ENCODE assay signal across 24 mouse cellular contexts in genomic region chr1:171372880-171373279, GRCm38 (mm10). TPM values are rescaled to one million over a fixed set of nuclear protein-coding genes. Genes with fewer than 3 reads are reported as not detected.
A peak's percentile ranks its signal among the peaks of the same experiment; 100 is the strongest.
DNase-seq lines count a peak whose midpoint lies in the region; ATAC-seq and TF ChIP-seq lines count a peak whose summit lies in the region.
"Had no signal": no experiment of that assay in that cellular context is flagged by ENCODE, and none has a peak within 500 bp of the region (broad histone marks: within the 10 kb centered on the region; RNA-seq: fewer than 3 reads in every experiment).

No protein-coding gene starts in this region.

- peaks cover 18% of the 10 kb centered on the region; the same call in 1 of the 2 replicates for H3K4me1 ChIP-seq in limb, embryonic 15.5 days
- H3K4me1 ChIP-seq in limb, embryonic 10.5 days, result peaks cover 27% of the 10 kb centered on the region
- peaks cover 24% of the 10 kb centered on the region for H3K4me1 ChIP-seq in ES-Bruce4 (ENCODE audit: control insufficient read depth, insufficient read depth, low read length)
- peaks cover 29% of the 10 kb centered on the region for H3K4me1 ChIP-seq in embryonic facial prominence, embryonic 13.5 days
- peaks cover 14% of the 10 kb centered on the region for H3K4me1 ChIP-seq in stomach, embryonic 15.5 days
- H3K4me1 ChIP-seq in neural tube, embryonic 15.5 days, result no peaks in the 10 kb centered on the region
- peaks cover 44% of the 10 kb centered on the region for H3K4me1 ChIP-seq in kidney, embryonic 15.5 days

- H3K9me3 ChIP-seq in limb, embryonic 15.5 days, result no peaks in the 10 kb centered on the region
- no peaks in the 10 kb centered on the region for H3K9me3 ChIP-seq in limb, embryonic 10.5 days (replicated peaks)
- no peaks in the 10 kb centered on the region for H3K9me3 ChIP-seq in ES-Bruce4 (replicated peaks; ENCODE audit: control insufficient read depth, insufficient read depth, low read length, poor library complexity, severe bottlenecking)
- no peaks in the 10 kb centered on the region for H3K9me3 ChIP-seq in embryonic facial prominence, embryonic 13.5 days
- no peaks in the 10 kb centered on the region for H3K9me3 ChIP-seq in stomach, embryonic 15.5 days
- H3K9me3 ChIP-seq in neural tube, embryonic 15.5 days (replicated peaks), result no peaks in the 10 kb centered on the region
- no peaks in the 10 kb centered on the region for H3K9me3 ChIP-seq in kidney, embryonic 15.5 days (replicated peaks)
- H3K9me3 ChIP-seq: embryonic facial prominence, embryonic 12.5 days; forebrain, embryonic 10.5 days; G1E; heart, embryonic 12.5 days; hindbrain, embryonic 10.5 days had no signal

- peak overlapping the region; percentile 43; the same call in 1 of the 2 replicates for H3K27ac ChIP-seq in limb, embryonic 15.5 days
- H3K27ac ChIP-seq in limb, embryonic 10.5 days, result no peak overlapping the region
- H3K27ac ChIP-seq in ES-Bruce4 (ENCODE audit: insufficient read depth, low read length), result no peak overlapping the region; the same call in 1 of the 2 replicates
- H3K27ac ChIP-seq in embryonic facial prominence, embryonic 13.5 days, result peak overlapping the region; percentile 69; the same call in 1 of the 2 replicates
- no peak overlapping the region for H3K27ac ChIP-seq in stomach, embryonic 15.5 days
- H3K27ac ChIP-seq in neural tube, embryonic 15.5 days (replicated peaks), result no peak overlapping the region
- no peak overlapping the region for H3K27ac ChIP-seq in kidney, embryonic 15.5 days
- H3K27ac ChIP-seq: embryonic facial prominence, embryonic 12.5 days; gastrocnemius, adult 2 months; hindbrain, embryonic 10.5 days; hindbrain, embryonic 14.5 days had no signal

- peaks cover 31% of the 10 kb centered on the region for H3K27me3 ChIP-seq in limb, embryonic 15.5 days
- H3K27me3 ChIP-seq in limb, embryonic 10.5 days (ENCODE audit: low read depth, poor library complexity, severe bottlenecking), result peaks cover 34% of the 10 kb centered on the region; the same call in 1 of the 2 replicates
- H3K27me3 ChIP-seq in ES-Bruce4 (ENCODE audit: control insufficient read depth, insufficient read depth, low read length, poor library complexity, severe bottlenecking), result no peaks in the 10 kb centered on the region
- no peaks in the 10 kb centered on the region; the same call in 1 of the 2 replicates for H3K27me3 ChIP-seq in embryonic facial prominence, embryonic 13.5 days
- H3K27me3 ChIP-seq in stomach, embryonic 15.5 days (replicated peaks), result no peaks in the 10 kb centered on the region
- H3K27me3 ChIP-seq in neural tube, embryonic 15.5 days (replicated peaks), result peaks cover 3% of the 10 kb centered on the region; the same call in 1 of the 2 replicates
- 0 out of 2 replicates have a peak, but pooled peaks cover 5% of the 10 kb centered on the region for H3K27me3 ChIP-seq in kidney, embryonic 15.5 days

- no peak for DNase-seq in limb, embryonic 10.5 days (ENCODE audit: low spot score)
- no peak for DNase-seq in adrenal gland, adult (ENCODE audit: inconsistent age in 2 of 2, low spot score in 1 of 2)
- DNase-seq: adrenal gland, adult 8-10 months; adrenal gland, postnatal 36 days; cerebellum, adult 2 months; cerebellum, postnatal 10 days; embryo, embryonic 11 days; gastrocnemius, adult 2 months; gastrocnemius, postnatal 25 days had no signal

- TF ChIP-seq CTCF in ES-Bruce4 (IDR thresholded peaks at IDR 0.05; ENCODE audit: low read depth, low read length), result no peak

- peak; percentile 81 for TF ChIP-seq EP300 in ES-Bruce4 (IDR thresholded peaks at IDR 0.05; ENCODE audit: insufficient read depth, low read depth, low read length)

- 54% methylated on average over 3 of the region's 3 CpGs for WGBS in limb, embryonic 15.5 days
- 51% methylated on average over 3 of the region's 3 CpGs for WGBS in limb, embryonic 10.5 days
- 28% methylated on average over 3 of the region's 3 CpGs for WGBS in embryonic facial prominence, embryonic 13.5 days
- 71% methylated on average over 3 of the region's 3 CpGs for WGBS in stomach, embryonic 15.5 days
- 66% methylated on average over 3 of the region's 3 CpGs for WGBS in neural tube, embryonic 15.5 days
- WGBS in kidney, embryonic 15.5 days, result 50% methylated on average over 3 of the region's 3 CpGs

- no peak overlapping the region for H3K9ac ChIP-seq in limb, embryonic 15.5 days
- H3K9ac ChIP-seq in ES-Bruce4 (ENCODE audit: low read depth, poor library complexity, severe bottlenecking), result no peak overlapping the region
- no peak overlapping the region for H3K9ac ChIP-seq in embryonic facial prominence, embryonic 13.5 days
- H3K9ac ChIP-seq in stomach, embryonic 15.5 days, result no peak overlapping the region
- no peak overlapping the region for H3K9ac ChIP-seq in neural tube, embryonic 15.5 days (replicated peaks)
- no peak overlapping the region for H3K9ac ChIP-seq in kidney, embryonic 15.5 days
- H3K9ac ChIP-seq: embryonic facial prominence, embryonic 12.5 days; heart, embryonic 12.5 days; hindbrain, embryonic 14.5 days had no signal

- peak overlapping the region; percentile 26; the same call in 1 of the 2 replicates for H3K4me3 ChIP-seq in limb, embryonic 15.5 days
- H3K4me3 ChIP-seq in limb, embryonic 10.5 days, result no peak overlapping the region
- no peak overlapping the region for H3K4me3 ChIP-seq in ES-Bruce4 (ENCODE audit: low read depth, low read length)
- H3K4me3 ChIP-seq in embryonic facial prominence, embryonic 13.5 days, result no peak overlapping the region; the same call in 1 of the 2 replicates
- no peak overlapping the region; the same call in 1 of the 2 replicates for H3K4me3 ChIP-seq in stomach, embryonic 15.5 days (replicated peaks)
- H3K4me3 ChIP-seq in neural tube, embryonic 15.5 days (replicated peaks), result no peak overlapping the region
- no peak overlapping the region for H3K4me3 ChIP-seq in kidney, embryonic 15.5 days (replicated peaks)
- H3K4me3 ChIP-seq: embryonic facial prominence, embryonic 12.5 days; erythroblast, embryonic 14.5 days; forebrain, embryonic 10.5 days; gastrocnemius, adult 2 months; heart, embryonic 12.5 days; hindbrain, embryonic 10.5 days had no signal

- no peaks in the 10 kb centered on the region for H3K36me3 ChIP-seq in limb, embryonic 15.5 days
- no peaks in the 10 kb centered on the region for H3K36me3 ChIP-seq in limb, embryonic 10.5 days
- no peaks in the 10 kb centered on the region for H3K36me3 ChIP-seq in ES-Bruce4 (ENCODE audit: control insufficient read depth, insufficient read depth, low read length, poor library complexity, severe bottlenecking)
- no peaks in the 10 kb centered on the region for H3K36me3 ChIP-seq in embryonic facial prominence, embryonic 13.5 days
- H3K36me3 ChIP-seq in stomach, embryonic 15.5 days, result no peaks in the 10 kb centered on the region
- H3K36me3 ChIP-seq in neural tube, embryonic 15.5 days, result no peaks in the 10 kb centered on the region
- H3K36me3 ChIP-seq in kidney, embryonic 15.5 days, result no peaks in the 10 kb centered on the region
- H3K36me3 ChIP-seq: embryonic facial prominence, embryonic 12.5 days; forebrain, embryonic 10.5 days; G1E; heart, embryonic 12.5 days; hindbrain, embryonic 10.5 days had no signal

- ATAC-seq in limb, embryonic 15.5 days (ENCODE audit: insufficient number of reproducible peaks, low FRiP score, low TSS enrichment, low read depth), result no peak
- ATAC-seq in embryonic facial prominence, embryonic 13.5 days (ENCODE audit: insufficient number of reproducible peaks, insufficient read depth, low FRiP score, low TSS enrichment, low read depth), result no peak
- ATAC-seq in stomach, embryonic 15.5 days (ENCODE audit: insufficient read depth, low FRiP score, low read depth), result no peak
- ATAC-seq in neural tube, embryonic 15.5 days (ENCODE audit: low FRiP score), result no peak
- no peak for ATAC-seq in kidney, embryonic 15.5 days (replicated peaks; ENCODE audit: low FRiP score)
- ATAC-seq: activated CD4-positive, CD25-positive, alpha-beta regulatory T cell, adult 4 months; forebrain, embryonic 14.5 days had no signal

- 0 out of 2 replicates have a peak overlapping the region, but pooled peaks have one; percentile 14 for H3K4me2 ChIP-seq in limb, embryonic 15.5 days
- peak overlapping the region; percentile 43 for H3K4me2 ChIP-seq in embryonic facial prominence, embryonic 13.5 days
- H3K4me2 ChIP-seq in stomach, embryonic 15.5 days, result peak overlapping the region; percentile 17; the same call in 1 of the 2 replicates
- no peak overlapping the region for H3K4me2 ChIP-seq in neural tube, embryonic 15.5 days
- H3K4me2 ChIP-seq in kidney, embryonic 15.5 days, result no peak overlapping the region
- H3K4me2 ChIP-seq: embryonic facial prominence, embryonic 12.5 days; hindbrain, embryonic 14.5 days had no signal

- TF ChIP-seq POLR2A in ES-Bruce4 (IDR thresholded peaks at IDR 0.05; ENCODE audit: insufficient read depth, low read length), result no peak

RNA-seq across cellular contexts. Expression of gene Nectin4, which starts 3.0 kb away (rescaled TPM):
- 56.3 and 61.5 TPM in 2 replicates for polyA plus RNA-seq in limb, embryonic 15.5 days (2015; fragmentation: Nextera tagmentation; extraction: Ambion mirVana)
- polyA plus RNA-seq in limb, embryonic 10.5 days (2016; fragmentation: Nextera tagmentation; extraction: Ambion mirVana), result 3.4 and 4.8 TPM in 2 replicates
- polyA plus RNA-seq in ES-Bruce4 (2011; ENCODE audit: insufficient read depth, insufficient read length, low read depth, missing spikeins), result 4.3 and 4.6 TPM in 2 replicates
- polyA plus RNA-seq in embryonic facial prominence, embryonic 13.5 days (2015; fragmentation: Nextera tagmentation; extraction: Ambion mirVana), result 19.0 and 21.6 TPM in 2 replicates
- 19.3 and 26.5 TPM in 2 replicates for polyA plus RNA-seq in stomach, embryonic 15.5 days (2015; fragmentation: Nextera tagmentation; extraction: Ambion mirVana)
- 3.7 and 5.6 TPM in 2 replicates for polyA plus RNA-seq in neural tube, embryonic 15.5 days (2015; fragmentation: Nextera tagmentation; extraction: Ambion mirVana)
- 3.0 and 3.5 TPM in 2 replicates for polyA plus RNA-seq in kidney, embryonic 15.5 days (2015; fragmentation: Nextera tagmentation; extraction: Ambion mirVana)
- polyA plus RNA-seq: erythroblast, embryonic 14.5 days had no signal

RNA-seq across cellular contexts. Expression of gene Klhdc9, which starts 12.3 kb away (rescaled TPM):
- 1.5 TPM in 2 replicates for polyA plus RNA-seq in limb, embryonic 15.5 days (2015; fragmentation: Nextera tagmentation; extraction: Ambion mirVana)
- polyA plus RNA-seq in limb, embryonic 10.5 days (2016; fragmentation: Nextera tagmentation; extraction: Ambion mirVana), result 1.6 and 2.4 TPM in 2 replicates
- 0.52 and 0.73 TPM in 2 replicates for polyA plus RNA-seq in ES-Bruce4 (2011; ENCODE audit: insufficient read depth, insufficient read length, low read depth, missing spikeins)
- 1.2 and 1.9 TPM in 2 replicates for polyA plus RNA-seq in embryonic facial prominence, embryonic 13.5 days (2015; fragmentation: Nextera tagmentation; extraction: Ambion mirVana)
- polyA plus RNA-seq in stomach, embryonic 15.5 days (2015; fragmentation: Nextera tagmentation; extraction: Ambion mirVana), result 1.0 and 1.8 TPM in 2 replicates
- 4.0 and 4.1 TPM in 2 replicates for polyA plus RNA-seq in neural tube, embryonic 15.5 days (2015; fragmentation: Nextera tagmentation; extraction: Ambion mirVana)
- 2.6 TPM in 2 replicates for polyA plus RNA-seq in kidney, embryonic 15.5 days (2015; fragmentation: Nextera tagmentation; extraction: Ambion mirVana)

RNA-seq across cellular contexts. Expression of gene Arhgap30, which starts 15.9 kb away (rescaled TPM):
- 2.9 and 3.2 TPM in 2 replicates for polyA plus RNA-seq in limb, embryonic 15.5 days (2015; fragmentation: Nextera tagmentation; extraction: Ambion mirVana)
- polyA plus RNA-seq in limb, embryonic 10.5 days (2016; fragmentation: Nextera tagmentation; extraction: Ambion mirVana), result 0.56 and 0.69 TPM in 2 replicates
- polyA plus RNA-seq in ES-Bruce4 (2011; ENCODE audit: insufficient read depth, insufficient read length, low read depth, missing spikeins), result 0.78 and 1.1 TPM in 2 replicates
- 1.1 and 1.3 TPM in 2 replicates for polyA plus RNA-seq in embryonic facial prominence, embryonic 13.5 days (2015; fragmentation: Nextera tagmentation; extraction: Ambion mirVana)
- polyA plus RNA-seq in stomach, embryonic 15.5 days (2015; fragmentation: Nextera tagmentation; extraction: Ambion mirVana), result 2.9 and 3.0 TPM in 2 replicates
- polyA plus RNA-seq in neural tube, embryonic 15.5 days (2015; fragmentation: Nextera tagmentation; extraction: Ambion mirVana), result 0.88 and 6.0 TPM in 2 replicates
- polyA plus RNA-seq in kidney, embryonic 15.5 days (2015; fragmentation: Nextera tagmentation; extraction: Ambion mirVana), result 1.2 and 1.6 TPM in 2 replicates

RNA-seq across cellular contexts. Expression of gene Pfdn2, which starts 27.4 kb away (rescaled TPM):
- polyA plus RNA-seq in limb, embryonic 15.5 days (2015; fragmentation: Nextera tagmentation; extraction: Ambion mirVana), result 93.0 and 95.1 TPM in 2 replicates
- 149 TPM in 2 replicates for polyA plus RNA-seq in limb, embryonic 10.5 days (2016; fragmentation: Nextera tagmentation; extraction: Ambion mirVana)
- 177 and 182 TPM in 2 replicates for polyA plus RNA-seq in ES-Bruce4 (2011; ENCODE audit: insufficient read depth, insufficient read length, low read depth, missing spikeins)
- 119 and 125 TPM in 2 replicates for polyA plus RNA-seq in embryonic facial prominence, embryonic 13.5 days (2015; fragmentation: Nextera tagmentation; extraction: Ambion mirVana)
- polyA plus RNA-seq in stomach, embryonic 15.5 days (2015; fragmentation: Nextera tagmentation; extraction: Ambion mirVana), result 97.2 and 99.5 TPM in 2 replicates
- polyA plus RNA-seq in neural tube, embryonic 15.5 days (2015; fragmentation: Nextera tagmentation; extraction: Ambion mirVana), result 146 and 162 TPM in 2 replicates
- polyA plus RNA-seq in kidney, embryonic 15.5 days (2015; fragmentation: Nextera tagmentation; extraction: Ambion mirVana), result 122 and 130 TPM in 2 replicates

RNA-seq across cellular contexts. Expression of gene Nit1, which starts 27.4 kb away (rescaled TPM):
- polyA plus RNA-seq in limb, embryonic 15.5 days (2015; fragmentation: Nextera tagmentation; extraction: Ambion mirVana), result 38.8 and 38.9 TPM in 2 replicates
- 32.8 and 36.3 TPM in 2 replicates for polyA plus RNA-seq in limb, embryonic 10.5 days (2016; fragmentation: Nextera tagmentation; extraction: Ambion mirVana)
- 42.9 and 52.0 TPM in 2 replicates for polyA plus RNA-seq in ES-Bruce4 (2011; ENCODE audit: insufficient read depth, insufficient read length, low read depth, missing spikeins)
- polyA plus RNA-seq in embryonic facial prominence, embryonic 13.5 days (2015; fragmentation: Nextera tagmentation; extraction: Ambion mirVana), result 43.4 and 44.9 TPM in 2 replicates
- 42.0 and 46.4 TPM in 2 replicates for polyA plus RNA-seq in stomach, embryonic 15.5 days (2015; fragmentation: Nextera tagmentation; extraction: Ambion mirVana)
- polyA plus RNA-seq in neural tube, embryonic 15.5 days (2015; fragmentation: Nextera tagmentation; extraction: Ambion mirVana), result 53.0 and 53.1 TPM in 2 replicates
- polyA plus RNA-seq in kidney, embryonic 15.5 days (2015; fragmentation: Nextera tagmentation; extraction: Ambion mirVana), result 47.8 and 50.5 TPM in 2 replicates

Comparison
In these comparisons a context has a peak if more than half of its experiments do, and no peak if none do; other contexts are left out.
1. H3K27ac ChIP-seq: peak in limb, embryonic 15.5 days (single experiment) and embryonic facial prominence, embryonic 13.5 days (single experiment); none in limb, embryonic 10.5 days (single experiment), ES-Bruce4 (single experiment), stomach, embryonic 15.5 days (single experiment), neural tube, embryonic 15.5 days (single experiment) and kidney, embryonic 15.5 days (single experiment).
2. H3K4me2 ChIP-seq: peak in limb, embryonic 15.5 days (single experiment), embryonic facial prominence, embryonic 13.5 days (single experiment) and stomach, embryonic 15.5 days (single experiment); none in neural tube, embryonic 15.5 days (single experiment) and kidney, embryonic 15.5 days (single experiment).